Mouse (Mus musculus): ENCODE data around the gene 2210016L21Rik. TPM values are rescaled to one million over a fixed set of nuclear protein-coding genes. Genes with fewer than 3 reads are reported as not detected.

The 2210016L21Rik gene
- polyA plus RNA-seq, 2 experiments = 8.1 to 11.3 TPM

- H3K4me1 ChIP-seq (replicated peaks; ENCODE audit: control insufficient read depth in 2 of 2, insufficient read depth in 2 of 2, low read length in 1 of 2) = no peaks in the 10 kb centered on the region
- H3K27me3 ChIP-seq (ENCODE audit: control insufficient read depth, insufficient read depth, low read length) = peaks cover 3% of the 10 kb centered on the region
- H3K9ac ChIP-seq (replicated peaks) = no peak overlapping the region
- H3K4me2 ChIP-seq (ENCODE audit: low read depth) = no peak overlapping the region
- H3K27ac ChIP-seq = no peak overlapping the region
- ATAC-seq (ENCODE audit: insufficient read depth) (no peak), DNase-seq (ENCODE audit: low read depth in 3 of 3, low spot score in 3 of 3) (no peak)
- no peak overlapping the region for H3K4me3 ChIP-seq (ENCODE audit: insufficient read depth in 1 of 2, low read depth in 2 of 2, low read length in 2 of 2)
- TF ChIP-seq CTCF (IDR thresholded peaks at IDR 0.05; ENCODE audit: low read depth) (no peak), EP300 (IDR thresholded peaks at IDR 0.05; ENCODE audit: low read depth) (no peak)
- WGBS (ENCODE audit: insufficient replicate concordance) = 18% methylated on average over 6 of the region's 6 CpGs
- H3K9me3 ChIP-seq (ENCODE audit: control insufficient read depth, low read length) = no peaks in the 10 kb centered on the region
- no peaks in the 10 kb centered on the region for H3K36me3 ChIP-seq (replicated peaks; ENCODE audit: control insufficient read depth, insufficient read depth, low read depth)
Measured at GRCm38 (mm10) chr5:114997327-114997726, 55.4 kb downstream of the 2210016L21Rik start.

Other genes starting within 250 kb of the 2210016L21Rik start
- 5.6 and 7.8 TPM in 2 replicates for gene Tchp, start 234.4 kb upstream of the 2210016L21Rik start, polyA plus RNA-seq (2012; rRNA removed)
- gene Tchp, start 234.4 kb upstream of the 2210016L21Rik start, polyA plus RNA-seq (2014; fragmentation: Nextera tagmentation; extraction: Ambion mirVana) = 1.9 and 2.2 TPM in 2 replicates
- gene Ankrd13a, start 167.5 kb upstream of the 2210016L21Rik start, polyA plus RNA-seq (2012; rRNA removed) = 29.9 and 38.6 TPM in 2 replicates
- gene Ankrd13a, start 167.5 kb upstream of the 2210016L21Rik start, polyA plus RNA-seq (2014; fragmentation: Nextera tagmentation; extraction: Ambion mirVana) = 46.6 and 59.1 TPM in 2 replicates
- 12.7 and 13.7 TPM in 2 replicates for gene Git2, start 166.6 kb upstream of the 2210016L21Rik start, polyA plus RNA-seq (2012; rRNA removed)
- gene Git2, start 166.6 kb upstream of the 2210016L21Rik start, polyA plus RNA-seq (2014; fragmentation: Nextera tagmentation; extraction: Ambion mirVana) = 12.1 and 12.7 TPM in 2 replicates
- 15.5 and 17.5 TPM in 2 replicates for gene 1500011B03Rik, start 118.7 kb upstream of the 2210016L21Rik start, polyA plus RNA-seq (2012; rRNA removed)
- gene 1500011B03Rik, start 118.7 kb upstream of the 2210016L21Rik start, polyA plus RNA-seq (2014; fragmentation: Nextera tagmentation; extraction: Ambion mirVana) = 31.9 and 36.0 TPM in 2 replicates
- gene 4930519G04Rik, start 88.5 kb upstream of the 2210016L21Rik start, polyA plus RNA-seq (2012; rRNA removed) = not detected in 2 replicates
- not detected in 2 replicates for gene 4930519G04Rik, start 88.5 kb upstream of the 2210016L21Rik start, polyA plus RNA-seq (2014; fragmentation: Nextera tagmentation; extraction: Ambion mirVana)
- not detected in 2 replicates for gene Gm9936, start 83.5 kb upstream of the 2210016L21Rik start, polyA plus RNA-seq (2012; rRNA removed)
- gene Gm9936, start 83.5 kb upstream of the 2210016L21Rik start, polyA plus RNA-seq (2014; fragmentation: Nextera tagmentation; extraction: Ambion mirVana) = not detected in 2 replicates
- 1.3 TPM in 2 replicates for gene Oasl2, start 45.2 kb upstream of the 2210016L21Rik start, polyA plus RNA-seq (2012; rRNA removed)
- gene Oasl2, start 45.2 kb upstream of the 2210016L21Rik start, polyA plus RNA-seq (2014; fragmentation: Nextera tagmentation; extraction: Ambion mirVana) = 2.0 and 2.1 TPM in 2 replicates
- gene Oasl1, start 18.9 kb upstream of the 2210016L21Rik start, polyA plus RNA-seq (2012; rRNA removed) = 0.44 and 0.50 TPM in 2 replicates
- 0.23 and 0.32 TPM in 2 replicates for gene Oasl1, start 18.9 kb upstream of the 2210016L21Rik start, polyA plus RNA-seq (2014; fragmentation: Nextera tagmentation; extraction: Ambion mirVana)
- 1.2 and 1.6 TPM in 2 replicates for gene Hnf1a, start 28.9 kb downstream of the 2210016L21Rik start, polyA plus RNA-seq (2012; rRNA removed)
- 0.86 and 1.5 TPM in 2 replicates for gene Hnf1a, start 28.9 kb downstream of the 2210016L21Rik start, polyA plus RNA-seq (2014; fragmentation: Nextera tagmentation; extraction: Ambion mirVana)
- gene Sppl3, start 69.0 kb downstream of the 2210016L21Rik start, polyA plus RNA-seq (2012; rRNA removed) = 17.2 and 17.6 TPM in 2 replicates
- gene Sppl3, start 69.0 kb downstream of the 2210016L21Rik start, polyA plus RNA-seq (2014; fragmentation: Nextera tagmentation; extraction: Ambion mirVana) = 5.4 and 7.0 TPM in 2 replicates
- gene Gm10401, start 156.1 kb downstream of the 2210016L21Rik start, polyA plus RNA-seq (2012; rRNA removed) = 0.07 TPM in 1 of 2 replicates, not detected in the other
- 11.9 and 14.0 TPM in 2 replicates for gene Gm10401, start 156.1 kb downstream of the 2210016L21Rik start, polyA plus RNA-seq (2014; fragmentation: Nextera tagmentation; extraction: Ambion mirVana)
- gene Acads, start 177.2 kb downstream of the 2210016L21Rik start, polyA plus RNA-seq (2012; rRNA removed) = 26.0 and 26.4 TPM in 2 replicates
- gene Acads, start 177.2 kb downstream of the 2210016L21Rik start, polyA plus RNA-seq (2014; fragmentation: Nextera tagmentation; extraction: Ambion mirVana) = 21.2 and 22.9 TPM in 2 replicates
- 6.2 and 6.3 TPM in 2 replicates for gene Unc119b, start 192.8 kb downstream of the 2210016L21Rik start, polyA plus RNA-seq (2012; rRNA removed)
- 5.6 and 7.5 TPM in 2 replicates for gene Unc119b, start 192.8 kb downstream of the 2210016L21Rik start, polyA plus RNA-seq (2014; fragmentation: Nextera tagmentation; extraction: Ambion mirVana)
- 22.3 and 34.1 TPM in 2 replicates for gene Mlec, start 216.0 kb downstream of the 2210016L21Rik start, polyA plus RNA-seq (2012; rRNA removed)
- gene Mlec, start 216.0 kb downstream of the 2210016L21Rik start, polyA plus RNA-seq (2014; fragmentation: Nextera tagmentation; extraction: Ambion mirVana) = 13.9 and 16.1 TPM in 2 replicates